Mouse (Mus musculus) adipocyte (in vitro differentiated cells): ENCODE data around the gene Slc22a4.

Experiments
- DNase-seq: peaks from one replicate; pipeline ENCODE4 v3.0.0-alpha.2; 2016; ENCODE audit warnings: low spot score

Slc22a4 gene

GRCm38 (mm10) chr11:54028044-54028951 is at the start of gene Slc22a4:
TSS of gene Slc22a4 (minus strand) at chr11:54028090.
- DNase-seq, result peak; percentile 68

- DNase-seq, result peak; percentile 40
Measured at GRCm38 (mm10) chr11:54076101-54076500, 48.2 kb upstream of the Slc22a4 start.

- no peak for DNase-seq
Measured at GRCm38 (mm10) chr11:54075353-54075752, 47.5 kb upstream of the Slc22a4 start.

GRCm38 (mm10) chr11:54073291-54073690 is 45.4 kb upstream of the Slc22a4 start:
- no peak for DNase-seq

- DNase-seq, result peak; percentile 38
Measured at GRCm38 (mm10) chr11:54071726-54072445, 44.0 kb upstream of the Slc22a4 start.

- DNase-seq, result no peak
Measured at GRCm38 (mm10) chr11:54068520-54069371, 40.9 kb upstream of the Slc22a4 start, which contains the start of gene Pdlim4. TSS of gene Pdlim4 (minus strand) at chr11:54069014.

- no peak for DNase-seq
Measured at GRCm38 (mm10) chr11:54067996-54068519, 40.2 kb upstream of the Slc22a4 start.

GRCm38 (mm10) chr11:54067318-54067995 is 39.6 kb upstream of the Slc22a4 start:
- no peak for DNase-seq

GRCm38 (mm10) chr11:54066400-54066799 is 38.5 kb upstream of the Slc22a4 start:
- DNase-seq, result no peak

GRCm38 (mm10) chr11:54065915-54066178 is 38.0 kb upstream of the Slc22a4 start:
- DNase-seq, result no peak

GRCm38 (mm10) chr11:54065106-54065914 is 37.4 kb upstream of the Slc22a4 start:
- DNase-seq, result no peak

- DNase-seq, result no peak
Measured at GRCm38 (mm10) chr11:54064412-54064978, 36.6 kb upstream of the Slc22a4 start.

- DNase-seq, result no peak
Measured at GRCm38 (mm10) chr11:54063472-54063775, 35.5 kb upstream of the Slc22a4 start.

- DNase-seq, result peak; percentile 24
Measured at GRCm38 (mm10) chr11:54062753-54063471, 35.0 kb upstream of the Slc22a4 start.

- peak; percentile 81 for DNase-seq
Measured at GRCm38 (mm10) chr11:54062086-54062752, 34.3 kb upstream of the Slc22a4 start.

GRCm38 (mm10) chr11:54060316-54060715 is 32.4 kb upstream of the Slc22a4 start:
- peak; percentile 80 for DNase-seq

GRCm38 (mm10) chr11:54059526-54059925 is 31.6 kb upstream of the Slc22a4 start:
- peak; percentile 20 for DNase-seq

GRCm38 (mm10) chr11:54058643-54059042 is 30.8 kb upstream of the Slc22a4 start:
- DNase-seq, result peak; percentile 28

- DNase-seq, result no peak
Measured at GRCm38 (mm10) chr11:54058056-54058617, 30.2 kb upstream of the Slc22a4 start.
